Mouse (Mus musculus): ENCODE results near the gene Speer4e. TPM values are rescaled to one million over a fixed set of nuclear protein-coding genes. Genes with fewer than 3 reads are reported as not detected.

Speer4e gene
- not detected for polyA plus RNA-seq (2014; fragmentation: Illumina TruSeq; extraction: RNeasy Lipid Tissue Mini Kit (QIAGEN cat#74804); ENCODE audit: insufficient read depth, low read depth, low replicate concordance)

DNA sequence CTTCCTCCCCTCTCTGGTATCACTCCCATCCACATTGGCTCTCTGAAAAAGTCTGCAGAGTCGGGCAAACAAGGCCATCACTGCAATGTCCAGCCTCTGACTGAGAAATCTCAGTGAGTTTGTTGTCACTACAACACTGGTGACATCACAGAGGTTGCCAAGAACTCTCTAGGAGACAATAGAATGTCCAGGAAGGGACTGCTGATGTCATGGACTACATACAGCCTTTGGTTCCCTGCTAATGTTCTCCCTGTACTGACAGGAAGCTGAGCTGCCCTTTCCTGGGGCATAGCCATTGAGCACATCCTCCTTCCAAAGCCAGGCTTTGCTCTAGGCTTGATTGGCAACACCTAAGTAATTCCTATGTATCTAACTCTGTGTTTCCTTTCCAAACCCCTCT is at the start of gene Speer4e:
Gene Speer4e (minus strand): TSS at position 101 of the 400 bp plus-strand sequence.

DNA sequence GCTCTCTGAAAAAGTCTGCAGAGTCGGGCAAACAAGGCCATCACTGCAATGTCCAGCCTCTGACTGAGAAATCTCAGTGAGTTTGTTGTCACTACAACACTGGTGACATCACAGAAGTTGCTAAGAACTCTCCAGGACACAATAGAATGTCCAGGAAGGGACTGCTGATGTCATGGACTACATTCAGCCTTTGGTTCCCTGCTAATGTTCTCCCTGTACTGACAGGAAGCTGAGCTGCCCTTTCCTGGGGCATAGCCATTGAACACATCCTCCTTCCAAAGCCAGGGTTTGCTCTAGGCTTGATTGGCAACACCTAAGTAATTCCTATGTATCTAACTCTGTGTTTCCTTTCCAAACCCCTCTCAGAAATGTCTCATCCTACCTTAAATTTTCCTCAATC is 40.6 kb upstream of the Speer4e start, which contains the start of gene Gm10354:
Gene Gm10354 (minus strand): TSS at position 101 of the 400 bp plus-strand sequence.

DNA sequence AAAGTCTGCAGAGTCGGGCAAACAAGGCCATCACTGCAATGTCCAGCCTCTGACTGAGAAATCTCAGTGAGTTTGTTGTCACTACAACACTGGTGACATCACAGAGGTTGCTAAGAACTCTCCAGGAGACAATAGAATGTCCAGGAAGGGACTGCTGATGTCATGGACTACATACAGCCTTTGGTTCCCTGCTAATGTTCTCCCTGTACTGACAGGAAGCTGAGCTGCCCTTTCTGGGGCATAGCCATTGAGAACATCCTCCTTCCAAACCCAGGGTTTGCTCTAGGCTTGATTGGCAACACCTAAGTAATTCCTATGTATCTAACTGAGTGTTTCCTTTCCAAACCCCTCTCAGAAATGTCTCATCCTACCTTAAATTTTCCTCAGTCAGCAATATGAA is 23.4 kb downstream of the Speer4e start, which contains the start of gene Gm9758:
Gene Gm9758 (minus strand): TSS at position 101 of the 400 bp plus-strand sequence.

Other genes with a start within 250 kb of the Speer4e start
- gene Gm9758, start 23.5 kb downstream of the Speer4e start, polyA plus RNA-seq (2014; fragmentation: Illumina TruSeq; extraction: RNeasy Lipid Tissue Mini Kit (QIAGEN cat#74804); ENCODE audit: insufficient read depth, low read depth, low replicate concordance), result not detected
- gene Gm10354, start 40.5 kb upstream of the Speer4e start, polyA plus RNA-seq (2014; fragmentation: Illumina TruSeq; extraction: RNeasy Lipid Tissue Mini Kit (QIAGEN cat#74804); ENCODE audit: insufficient read depth, low read depth, low replicate concordance), result not detected
- gene Gm17019, start 94.6 kb upstream of the Speer4e start, polyA plus RNA-seq (2014; fragmentation: Illumina TruSeq; extraction: RNeasy Lipid Tissue Mini Kit (QIAGEN cat#74804); ENCODE audit: insufficient read depth, low read depth, low replicate concordance), result not detected